Mouse (Mus musculus) ES-E14 (cell line): Measurements from ENCODE around the gene Tbc1d24.

ENCODE experiments used
- MAFK ChIP-seq: IDR thresholded peaks from 2 replicates; pipeline ENCODE4 v1.6.1; 2014; ENCODE audit warnings: mild to moderate bottlenecking, low read depth, low read length, inconsistent platforms; ENCODE audit not compliant: insufficient read depth
- ZNF384 ChIP-seq: IDR thresholded peaks from 2 replicates; pipeline ENCODE4 v1.6.1; 2012; ENCODE audit warnings: low read depth, low read length, inconsistent platforms

GRCm38 (mm10) chr17:24139968-24140367, 65.4 kb downstream of the Tbc1d24 start:
- TF ChIP-seq MAFK (no peak), ZNF384 (no peak)
